Mouse (Mus musculus) R1 (cell line): ENCODE measurements around the gene Klhdc7b.

Source experiments
- DNase-seq: peaks from one replicate; pipeline ENCODE4 v3.0.0-alpha.2; 2018; ENCODE audit warnings: low read depth, low spot score

Gene Klhdc7b

DNA sequence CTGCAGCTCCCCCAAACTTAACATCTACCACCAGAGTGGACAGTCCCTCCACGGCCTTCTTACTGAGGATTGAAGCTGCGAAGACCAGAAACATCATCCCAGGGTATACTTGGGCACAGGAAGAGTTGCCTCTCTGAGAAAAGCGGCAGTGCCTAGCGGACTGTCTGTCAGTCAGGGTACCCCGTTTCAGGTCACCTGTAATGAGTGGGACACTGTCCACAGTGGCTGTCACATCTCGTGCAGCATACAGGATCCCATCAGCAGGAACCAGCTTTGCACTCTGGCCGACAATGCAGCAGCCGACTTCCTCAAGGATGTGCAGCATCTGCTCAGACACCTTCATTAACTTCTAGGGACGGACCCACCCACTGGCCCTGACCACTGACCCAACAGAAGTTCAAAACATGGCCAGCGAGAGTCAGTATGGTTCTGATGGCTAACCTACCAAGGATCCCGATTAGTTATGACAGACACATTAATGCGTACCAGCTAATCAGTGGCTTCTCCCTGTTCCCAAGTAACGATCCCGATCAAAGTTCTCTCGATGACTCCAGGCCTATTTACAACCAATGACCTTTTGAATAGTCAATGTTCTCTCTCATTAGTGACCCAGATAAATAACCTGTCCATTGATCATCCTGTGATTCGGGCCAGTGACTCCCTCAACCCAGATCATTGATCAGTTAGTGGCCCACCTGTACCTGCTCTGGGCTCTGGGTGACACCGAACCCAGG is 9.7 kb upstream of the Klhdc7b start:
- no peak for DNase-seq

DNA sequence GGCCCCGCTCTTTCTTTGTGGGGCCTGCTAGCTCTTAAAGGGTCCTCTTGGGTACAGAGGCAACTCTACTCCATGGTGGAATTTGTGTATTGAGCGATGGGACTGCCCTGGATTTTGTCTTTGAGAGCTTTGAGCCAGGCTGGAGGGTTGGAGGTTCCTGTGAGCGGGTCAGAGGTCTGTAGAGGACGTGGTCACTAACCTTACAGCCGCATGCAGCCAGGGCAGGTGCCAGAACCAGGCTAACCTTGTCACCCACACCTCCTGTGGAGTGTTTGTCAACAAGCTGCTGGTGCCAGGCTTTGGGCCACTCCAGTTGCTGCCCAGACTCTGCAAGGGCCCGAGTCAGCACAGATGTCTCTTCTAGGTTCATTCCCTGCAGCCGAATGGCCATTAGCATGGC is 8.7 kb upstream of the Klhdc7b start:
- DNase-seq: no peak

DNA sequence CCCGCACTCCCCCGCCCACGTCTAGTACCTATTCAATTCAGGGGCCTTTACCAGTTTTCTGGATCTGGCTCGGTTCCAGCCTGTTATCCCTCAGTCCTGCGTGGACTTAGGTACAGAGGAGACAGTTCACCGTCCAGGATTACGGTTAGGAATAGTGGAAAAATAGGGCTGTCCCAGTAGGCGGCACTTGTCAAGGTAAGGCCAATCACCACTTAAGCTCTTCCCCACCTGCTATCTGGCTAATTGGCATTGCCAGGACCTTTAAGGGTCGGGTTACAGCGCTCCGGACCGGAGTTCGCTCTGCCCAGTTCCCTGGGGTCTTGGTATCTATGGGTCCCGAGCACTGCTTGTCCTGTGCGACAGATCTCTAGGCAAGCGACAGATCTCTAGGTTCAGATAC is 7.8 kb upstream of the Klhdc7b start, which contains the start of gene Tymp:
Gene Tymp (minus strand): TSS at position 83 of the 400 bp plus-strand sequence.
- DNase-seq: no peak

DNA sequence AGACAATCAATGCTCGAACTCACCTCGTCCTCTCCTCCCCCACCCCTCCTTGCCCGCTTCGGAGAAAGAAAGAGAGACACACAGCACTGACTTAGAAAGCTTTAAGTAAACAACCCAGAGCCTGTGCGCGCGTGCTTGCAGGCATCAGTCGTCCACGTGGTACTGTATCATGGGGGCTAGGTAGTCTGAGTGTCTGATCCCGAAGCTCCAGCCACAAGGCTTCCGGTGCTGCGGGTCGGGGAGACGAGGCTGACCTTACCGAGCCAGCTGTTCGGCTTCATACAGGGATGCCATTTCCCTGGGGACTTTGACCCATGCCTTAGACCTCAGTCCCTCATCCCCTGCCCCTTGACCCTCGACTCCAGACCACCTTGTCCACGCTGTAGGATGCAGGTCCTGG is 7.4 kb upstream of the Klhdc7b start:
- no peak for DNase-seq

DNA sequence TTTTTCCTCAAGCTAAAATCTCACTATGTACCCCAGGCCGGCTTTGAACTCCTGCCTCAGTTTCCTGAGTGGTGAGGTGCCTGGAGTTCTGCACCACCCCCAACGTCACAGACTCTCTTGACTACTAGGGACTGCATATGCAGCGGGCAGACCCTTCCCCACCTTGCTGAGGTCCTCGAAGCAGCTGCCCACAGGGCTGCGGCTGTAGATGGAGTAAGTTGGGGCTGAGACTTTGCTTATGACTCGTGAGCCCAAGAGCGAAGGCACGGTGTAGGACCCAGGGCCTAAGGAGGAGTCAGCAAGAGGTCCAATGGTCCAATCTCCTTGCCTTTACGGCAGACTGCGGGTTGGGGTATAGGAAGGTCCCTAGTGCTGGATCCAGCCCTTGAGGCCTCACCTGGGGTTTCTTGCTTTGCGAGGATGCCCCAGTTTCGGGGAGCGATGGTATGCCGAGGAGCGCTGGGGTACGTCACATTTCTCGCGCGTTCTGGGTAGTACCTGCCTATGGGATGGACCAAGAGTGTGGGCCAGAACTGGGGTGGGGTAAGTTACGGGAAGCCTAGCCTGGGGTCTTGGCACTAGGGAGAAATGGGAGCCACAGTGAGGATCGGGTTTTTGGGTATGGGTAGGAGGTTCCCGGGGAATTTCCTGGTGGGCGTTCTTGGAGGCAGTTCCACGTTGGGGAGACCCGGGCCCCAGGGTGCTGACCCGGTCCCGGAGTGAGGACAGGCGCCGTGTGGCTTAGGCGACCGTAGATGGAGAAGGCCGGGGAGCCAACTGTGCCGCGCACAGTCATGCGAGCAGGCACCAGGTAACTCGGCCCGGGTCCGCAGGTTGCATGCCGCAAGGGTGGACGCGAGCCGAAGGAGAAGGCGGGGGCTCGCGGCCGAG is 6.5 kb upstream of the Klhdc7b start:
- peak; percentile 40 for DNase-seq

DNA sequence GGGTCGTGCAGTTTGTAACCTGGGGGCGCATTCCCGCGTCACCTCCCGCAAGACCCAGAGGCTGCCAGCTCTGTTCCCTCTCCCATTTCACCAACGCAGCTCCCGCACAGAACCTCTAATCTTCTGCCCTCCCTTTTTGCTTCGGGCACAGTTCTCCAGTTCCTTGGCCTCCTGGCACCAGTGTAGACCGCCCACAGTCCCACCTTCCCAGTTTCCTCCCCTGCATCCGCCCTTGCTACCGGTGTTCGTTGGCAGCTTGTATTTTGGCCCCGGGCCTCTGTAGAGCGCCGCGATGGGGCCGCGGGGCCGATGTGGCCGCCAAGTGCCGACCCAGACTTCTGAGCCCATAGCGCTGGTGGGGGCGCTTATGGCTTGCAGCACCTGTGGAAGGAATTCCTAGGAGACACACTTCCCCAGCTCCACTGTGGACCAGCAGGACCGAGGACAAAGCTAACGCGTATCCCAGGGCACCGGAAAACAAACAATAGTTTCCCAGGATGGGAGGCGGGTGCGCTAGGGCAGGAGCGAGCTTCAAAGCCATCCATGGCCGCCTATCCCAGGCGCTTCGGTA is 5.8 kb upstream of the Klhdc7b start, which contains the start of gene Odf3b:
Gene Odf3b (minus strand): TSS at position 452 of the 571 bp plus-strand sequence.
- DNase-seq: peak; percentile 62

DNA sequence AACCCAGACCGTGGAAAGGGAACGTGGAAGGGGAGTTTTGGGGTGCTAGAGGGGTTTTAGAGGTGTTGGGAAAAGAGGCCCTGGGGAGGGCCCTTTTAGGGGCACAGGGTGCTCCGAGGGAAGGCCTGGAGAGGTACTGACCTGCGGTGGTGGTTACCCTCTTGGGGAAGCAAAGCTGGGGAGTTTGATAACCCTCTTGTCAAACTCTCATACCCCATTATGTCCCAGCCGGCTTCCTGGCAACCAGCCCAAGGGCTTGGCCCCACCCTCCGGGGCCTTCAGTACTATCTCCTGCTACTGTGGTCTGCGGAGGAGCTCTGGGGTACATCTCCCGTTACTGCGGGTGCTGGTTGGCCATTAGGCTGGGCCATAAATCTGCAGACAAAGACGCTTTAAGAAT is 5.3 kb upstream of the Klhdc7b start:
- peak; percentile 29 for DNase-seq

DNA sequence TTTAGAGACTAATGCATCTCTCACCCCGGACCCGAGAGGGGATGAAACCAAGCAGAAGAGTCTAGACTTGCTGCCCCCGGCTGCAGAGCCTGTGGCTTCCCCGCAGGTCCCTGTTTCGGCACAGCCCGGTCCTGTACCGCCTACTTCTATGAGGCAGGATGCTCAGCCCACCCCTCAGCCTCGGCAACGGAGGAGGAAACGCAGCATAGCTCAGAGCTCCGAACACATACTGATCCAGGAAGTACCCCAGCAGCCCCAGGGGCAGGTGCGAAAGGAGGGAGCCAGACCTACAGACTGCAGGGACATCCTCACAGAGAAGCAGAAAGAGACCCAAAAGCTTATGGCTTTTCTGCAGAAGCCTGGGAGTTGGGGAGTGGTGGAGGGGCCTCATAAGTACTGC is 2.4 kb downstream of the Klhdc7b start:
- no peak for DNase-seq

DNA sequence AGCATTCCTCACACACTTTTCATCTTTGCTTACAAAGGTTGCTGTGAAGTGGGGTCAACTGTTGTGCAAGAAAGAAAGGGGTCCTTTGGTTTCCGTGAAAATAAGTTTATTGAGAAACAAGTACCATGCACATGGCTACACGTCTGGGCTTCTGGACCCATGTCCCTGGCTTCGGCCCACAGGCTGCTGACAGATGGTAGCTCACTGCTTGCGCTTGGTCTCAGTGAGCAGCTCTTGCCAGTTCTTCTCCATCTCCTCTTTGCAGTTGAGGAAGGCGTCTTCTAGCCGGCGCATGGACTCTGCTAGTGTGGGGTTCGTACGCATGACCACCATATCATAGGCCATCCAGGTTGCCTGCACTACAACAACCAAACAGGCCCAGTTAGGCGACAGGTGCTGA is 5.4 kb downstream of the Klhdc7b start:
- DNase-seq: no peak

DNA sequence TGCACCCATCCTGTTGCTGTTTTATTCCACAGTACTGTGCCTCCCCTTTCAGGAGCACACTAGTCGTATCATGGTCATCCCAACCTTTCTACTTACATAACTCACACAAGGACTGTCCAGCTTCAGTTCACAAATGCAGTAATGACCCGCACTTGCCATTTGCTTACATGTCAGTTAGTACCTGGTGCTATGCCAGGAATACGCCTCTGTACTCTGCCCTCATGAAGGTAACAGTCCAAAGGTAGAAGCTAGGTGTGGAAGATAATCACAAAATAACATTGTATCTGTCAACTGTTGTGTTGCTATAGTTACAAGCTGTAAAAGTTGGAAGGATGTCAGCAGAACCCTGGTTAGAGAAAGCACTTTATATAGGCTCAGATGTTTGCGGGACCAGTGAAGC is 12.2 kb downstream of the Klhdc7b start:
- DNase-seq: no peak

DNA sequence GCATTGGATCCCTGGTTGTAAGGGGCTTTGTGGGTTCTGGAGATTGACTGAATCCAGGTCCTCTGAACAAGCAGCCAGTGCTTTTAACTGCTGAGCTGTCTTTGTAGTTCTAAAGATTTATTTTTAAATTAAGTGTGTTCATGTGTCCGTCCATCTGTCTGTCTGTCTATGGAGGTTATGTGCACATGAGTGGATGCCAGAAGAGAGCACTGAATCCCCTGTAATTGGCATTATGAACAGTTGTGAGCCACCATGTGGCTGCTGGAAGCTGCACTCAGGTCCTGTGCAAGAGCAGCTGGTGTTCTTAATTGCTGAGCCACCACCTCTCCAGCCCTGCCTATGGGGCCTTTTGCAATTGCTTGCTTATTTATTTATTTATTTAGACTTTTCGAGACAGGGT is 13.4 kb downstream of the Klhdc7b start:
- DNase-seq: no peak

DNA sequence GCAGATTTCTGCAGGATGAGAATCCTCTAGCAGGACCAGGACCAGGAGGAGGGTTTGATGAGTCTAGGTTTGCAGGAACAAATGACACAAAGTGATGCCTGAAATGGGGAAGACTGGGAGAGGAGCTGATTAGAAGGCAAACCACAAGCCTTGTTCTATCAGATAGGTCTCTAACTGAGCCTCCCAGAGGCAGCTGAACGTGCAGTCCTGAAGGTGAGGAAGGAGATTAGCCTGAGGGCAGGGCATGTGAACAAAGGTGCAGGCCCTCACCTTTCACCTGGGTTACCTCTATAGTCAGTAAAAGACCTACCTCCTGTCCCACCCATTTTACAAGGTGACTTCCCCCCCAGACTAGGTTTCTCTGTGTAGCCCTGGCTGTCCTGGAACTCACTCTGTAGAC is 15.0 kb downstream of the Klhdc7b start:
- DNase-seq: no peak

DNA sequence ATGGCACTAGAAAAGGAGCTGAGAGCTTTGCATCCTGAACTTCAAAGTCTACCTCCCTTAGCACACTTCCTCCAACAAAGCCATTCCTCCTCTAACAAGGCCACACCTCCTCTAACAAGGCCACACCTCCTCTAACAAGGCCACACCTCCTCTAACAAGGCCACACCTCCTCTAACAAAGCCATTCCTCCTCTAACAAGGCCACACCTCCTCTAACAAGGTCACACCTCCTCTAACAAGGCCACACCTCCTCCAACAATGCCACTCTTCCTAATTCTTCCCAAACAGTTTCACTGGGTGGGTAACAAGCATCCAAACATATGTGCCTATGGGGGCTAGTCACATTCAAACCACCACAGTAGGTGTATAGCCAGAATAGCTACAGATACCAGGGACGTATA is 17.8 kb downstream of the Klhdc7b start:
- peak; percentile 81 for DNase-seq

DNA sequence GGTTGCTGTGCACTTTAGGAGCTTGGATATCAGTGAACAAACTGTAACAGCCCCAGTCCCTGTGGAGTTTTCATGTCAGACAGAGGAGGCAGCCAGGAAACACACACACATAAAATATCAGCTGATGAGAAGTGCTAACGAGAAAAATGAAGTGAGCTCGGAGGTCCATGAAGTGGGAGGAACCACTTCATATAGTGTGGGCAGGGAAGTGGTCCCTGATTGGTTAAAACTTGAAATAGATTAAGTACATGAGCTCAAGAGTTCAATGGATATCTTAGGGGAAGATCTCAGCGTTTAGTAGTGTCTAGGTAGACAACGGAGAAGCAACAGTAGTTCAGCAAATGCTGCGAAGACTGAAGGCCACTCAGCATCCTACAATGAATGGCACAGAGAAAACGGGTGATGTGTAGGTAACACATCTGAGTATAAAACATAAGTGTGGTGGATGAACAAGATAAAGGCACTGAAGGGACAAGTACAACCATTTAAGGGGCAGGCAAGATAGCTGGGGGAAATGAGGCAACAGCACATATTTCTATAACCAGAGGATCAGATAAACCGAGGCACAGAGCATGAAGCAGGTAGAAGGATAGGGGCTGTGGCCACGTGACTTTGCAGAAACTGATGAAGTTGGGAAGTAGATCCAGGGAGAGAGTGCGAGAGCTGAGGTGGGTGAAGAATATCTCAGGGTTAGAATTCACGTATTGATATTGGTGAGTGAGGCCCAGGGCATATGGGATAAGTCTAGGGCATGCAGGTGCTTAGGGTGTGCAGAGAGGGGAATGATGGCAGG is 20.3 kb downstream of the Klhdc7b start:
- no peak for DNase-seq

DNA sequence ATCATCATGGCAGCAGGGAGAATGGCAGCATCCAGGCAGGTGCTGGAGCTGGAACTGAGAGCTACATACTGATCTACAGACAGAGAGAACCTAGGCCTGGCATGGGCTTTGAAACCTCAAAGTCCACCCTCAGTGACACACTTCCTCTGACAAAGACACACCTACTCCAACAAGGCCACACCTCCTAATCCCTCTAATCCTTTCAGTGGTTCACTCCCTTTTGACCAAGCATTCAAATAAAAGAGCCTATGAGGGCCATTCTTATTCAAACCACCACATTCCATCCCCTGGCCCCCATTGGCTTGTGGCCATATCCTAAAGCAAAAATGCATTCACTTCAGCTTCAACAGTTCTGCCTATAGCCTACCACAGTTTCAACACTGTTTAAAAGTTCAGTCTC is 22.0 kb downstream of the Klhdc7b start:
- DNase-seq: peak; percentile 93

DNA sequence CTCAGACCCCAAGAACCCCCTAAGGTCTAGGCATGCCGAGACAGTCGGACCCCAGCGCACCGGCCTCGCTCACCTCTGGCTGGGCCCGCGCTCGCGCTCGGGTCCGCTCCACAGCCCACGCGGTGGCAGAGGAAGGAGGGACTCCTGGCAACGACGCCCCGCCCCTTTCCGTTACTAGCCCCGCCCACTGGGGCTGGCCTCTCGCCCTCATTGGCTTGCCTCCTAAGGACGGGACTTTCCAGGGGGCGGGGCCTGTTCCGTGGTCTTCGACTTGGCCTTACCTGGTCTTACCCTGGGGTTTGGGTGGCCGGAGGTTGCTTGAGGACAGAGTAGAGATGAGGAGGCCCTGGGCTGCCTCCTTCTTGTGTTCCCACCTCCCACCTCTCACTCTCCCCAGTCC is 25.4 kb downstream of the Klhdc7b start, which contains the start of gene Syce3:
Gene Syce3 (minus strand): TSS at position 386 of the 400 bp plus-strand sequence.
- peak; percentile 86 for DNase-seq

DNA sequence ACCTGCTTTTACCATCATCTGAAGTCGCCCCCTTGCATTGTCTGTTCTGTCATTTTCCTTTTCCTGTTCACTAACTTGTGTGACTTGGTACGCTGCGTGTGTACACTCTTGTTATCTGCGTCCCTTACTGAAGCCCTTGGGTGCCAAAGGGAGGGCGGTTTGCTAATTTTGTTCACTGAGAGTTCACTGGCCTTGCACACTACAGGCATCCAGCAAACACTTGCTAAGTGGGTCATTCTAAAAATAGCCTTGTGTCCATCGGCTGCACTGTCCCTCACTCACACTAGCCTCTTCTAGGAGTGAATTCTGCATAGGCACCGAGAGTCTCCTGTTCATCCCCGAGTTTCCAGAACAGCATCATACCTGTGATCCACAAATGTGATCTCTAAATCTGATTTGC is 30.6 kb downstream of the Klhdc7b start:
- no peak for DNase-seq

DNA sequence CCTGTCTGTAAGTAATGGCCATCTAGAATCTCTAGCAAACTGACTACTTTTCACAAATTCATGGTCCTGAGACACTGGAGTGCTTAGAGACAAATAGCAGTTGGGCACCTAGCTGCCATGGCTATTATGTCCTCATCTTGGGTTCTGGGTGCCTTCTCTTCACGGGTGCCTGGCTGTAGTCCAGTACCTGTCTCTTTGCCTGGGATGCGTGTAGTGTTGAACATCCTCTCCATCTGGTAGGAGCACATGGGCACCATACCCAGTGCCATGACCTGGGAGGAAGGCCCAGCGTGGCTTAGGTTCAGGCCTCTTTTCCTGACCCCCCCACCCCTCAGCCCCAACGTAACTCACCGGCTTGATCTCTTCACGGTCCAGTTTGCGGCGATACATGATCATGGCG is 37.2 kb downstream of the Klhdc7b start:
- DNase-seq: no peak

DNA sequence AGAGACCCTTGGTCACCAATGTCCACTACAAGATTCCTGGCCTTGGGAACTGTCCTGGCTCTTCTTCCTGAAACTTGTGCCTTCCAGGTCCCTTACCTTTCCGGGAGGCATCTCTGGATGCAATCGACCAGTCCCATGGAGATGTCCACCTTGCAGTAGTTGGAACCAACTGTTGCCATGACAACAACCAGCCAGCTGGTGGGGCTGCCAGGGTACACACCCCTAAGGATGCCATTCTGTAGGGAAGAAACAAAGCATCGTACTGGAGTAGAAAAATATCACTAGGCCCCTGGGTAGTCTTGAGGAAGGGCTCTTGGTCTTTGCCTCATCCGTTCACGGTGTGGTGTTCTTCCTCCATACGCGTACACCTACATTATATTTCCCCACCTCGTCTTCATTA is 39.9 kb downstream of the Klhdc7b start:
- peak; percentile 51 for DNase-seq

DNA sequence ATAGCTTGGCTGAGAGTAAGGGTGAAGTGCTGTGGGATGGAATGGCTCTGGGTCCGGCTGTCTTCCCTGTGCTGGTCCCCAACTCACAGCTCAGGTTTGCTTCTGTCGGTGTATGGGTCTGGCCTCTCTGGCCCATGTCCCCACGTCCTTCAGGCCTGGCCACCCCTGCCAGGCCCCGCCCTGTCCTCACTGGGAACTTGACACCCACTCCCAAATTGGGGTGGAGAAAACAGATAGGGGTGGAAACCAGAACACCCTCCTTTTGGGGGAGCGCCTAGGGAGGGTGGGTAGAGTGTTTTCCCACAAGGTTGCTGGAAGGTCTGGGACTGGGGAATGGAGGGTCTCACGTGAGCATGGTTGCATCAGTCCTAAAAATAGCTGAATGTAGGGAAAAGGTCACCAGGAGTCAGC is 41.0 kb downstream of the Klhdc7b start, which contains the start of gene Cpt1b:
Gene Cpt1b (minus strand): TSS at position 153 of the 411 bp plus-strand sequence.
- DNase-seq: no peak

DNA sequence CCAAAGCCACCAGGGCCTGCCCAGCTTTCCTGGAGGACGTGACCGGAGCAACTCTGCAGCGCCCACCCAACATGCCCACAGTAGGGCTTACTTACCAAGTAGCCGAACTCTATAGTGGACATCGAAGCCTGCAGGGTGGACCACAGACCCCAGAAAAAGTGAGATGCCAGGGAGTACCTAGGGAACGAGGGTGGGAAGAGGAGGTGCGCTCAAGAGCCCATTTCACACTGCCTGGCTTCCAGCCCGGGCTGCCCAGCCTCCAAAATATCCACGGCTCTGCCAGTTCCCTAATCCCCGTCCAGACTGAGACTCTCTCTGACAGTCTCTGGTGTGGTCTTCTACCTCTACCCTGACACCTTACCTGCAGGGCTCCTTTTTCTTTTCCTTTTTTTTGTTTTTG is 42.0 kb downstream of the Klhdc7b start:
- no peak for DNase-seq
